Comparison of ENCODE assay signal across 8 mouse cellular contexts in genomic region chr1:105990911-105991761, GRCm38 (mm10). TPM values are rescaled to one million over a fixed set of nuclear protein-coding genes. Genes with fewer than 3 reads are reported as not detected.
DNase-seq lines count a peak whose midpoint lies in the region; ATAC-seq lines count a peak whose summit lies in the region.

No protein-coding gene starts in this region.

- peak; percentile 71 for DNase-seq in R1 (ENCODE audit: low read depth, low spot score)
- DNase-seq in cerebellum, adult 9-10 months: peak; percentile 73
- peak; percentile 40 to 64 for DNase-seq in frontal cortex, postnatal 10 days (ENCODE audit: low spot score in 2 of 2)
- peak; percentile 63 to 64 for DNase-seq in layer of hippocampus, postnatal 36 days
- DNase-seq in lung, postnatal 25 days (ENCODE audit: low spot score): peak; percentile 74
- peak; percentile 69 for DNase-seq in retina, embryonic 14.5 days (ENCODE audit: low spot score)
- peak; percentile 79 for DNase-seq in thymus, postnatal 4 days

- peak overlapping the region; percentile 80 for H3K4me2 ChIP-seq in hindbrain, embryonic 12.5 days (replicated peaks)

- no peaks in the 10 kb centered on the region for H3K27me3 ChIP-seq in hindbrain, embryonic 12.5 days

- peak; percentile 24 for ATAC-seq in hindbrain, embryonic 12.5 days (ENCODE audit: low FRiP score)

- H3K4me3 ChIP-seq in hindbrain, embryonic 12.5 days: peak overlapping the region; percentile 81

- under 1% methylated on average over 94 of the region's 104 CpGs for WGBS in hindbrain, embryonic 12.5 days

- peak overlapping the region; percentile 94 for H3K27ac ChIP-seq in hindbrain, embryonic 12.5 days

- H3K36me3 ChIP-seq in hindbrain, embryonic 12.5 days: no peaks in the 10 kb centered on the region

- H3K9ac ChIP-seq in hindbrain, embryonic 12.5 days: peak overlapping the region; percentile 82

- H3K9me3 ChIP-seq in hindbrain, embryonic 12.5 days (replicated peaks): no peaks in the 10 kb centered on the region

- H3K4me1 ChIP-seq in hindbrain, embryonic 12.5 days: peaks cover 18% of the 10 kb centered on the region

RNA-seq across cellular contexts. Expression of gene Zcchc2, which starts 0.9 kb away (rescaled TPM):
- polyA plus RNA-seq in hindbrain, embryonic 12.5 days (2016; fragmentation: Nextera tagmentation; extraction: Ambion mirVana): 1.9 and 2.0 TPM in 2 replicates
- 10 to 100 TPM; 21.0 to 21.3 TPM for total RNA-seq in layer of hippocampus, postnatal 36 days (2021)

Comparison
In these comparisons a context has a peak if more than half of its experiments do, and no peak if none do; other contexts are left out.
1. Peak in every context shown above with its lines: DNase-seq, ATAC-seq, H3K4me3 ChIP-seq and H3K27ac ChIP-seq.